Mouse (Mus musculus) mesoderm, embryonic 11.5 days (tissue): Measurements from ENCODE around the gene Psme2.

ENCODE experiments used
- DNase-seq: peaks from one replicate; pipeline ENCODE4 v3.0.0-alpha.2; 2012; ENCODE audit warnings: low read depth, low spot score

Gene Psme2

DNA sequence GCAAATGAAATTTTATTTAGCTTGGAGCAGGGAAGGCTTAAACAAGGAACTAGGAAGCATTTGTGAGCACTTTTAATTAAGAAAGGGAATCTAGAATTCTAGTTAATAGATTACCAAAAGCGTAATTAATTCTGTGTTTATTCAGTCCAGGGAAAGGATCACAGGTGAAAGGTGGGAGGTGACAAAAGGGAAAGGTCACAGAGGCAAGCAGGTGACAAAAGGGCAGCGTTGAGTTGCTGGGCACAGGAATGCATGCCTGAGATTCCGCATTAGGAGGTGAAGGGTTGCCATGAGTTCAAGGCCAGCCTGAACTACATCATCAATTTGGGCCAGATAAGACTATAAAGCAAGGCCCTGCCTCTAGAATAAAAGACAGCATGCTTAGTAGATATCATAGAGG, 23.4 kb downstream of the Psme2 start:
- DNase-seq: no peak

- DNase-seq: no peak
Observed at GRCm38 (mm10) chr14:55565748-55566147, 25.2 kb downstream of the Psme2 start.

DNA sequence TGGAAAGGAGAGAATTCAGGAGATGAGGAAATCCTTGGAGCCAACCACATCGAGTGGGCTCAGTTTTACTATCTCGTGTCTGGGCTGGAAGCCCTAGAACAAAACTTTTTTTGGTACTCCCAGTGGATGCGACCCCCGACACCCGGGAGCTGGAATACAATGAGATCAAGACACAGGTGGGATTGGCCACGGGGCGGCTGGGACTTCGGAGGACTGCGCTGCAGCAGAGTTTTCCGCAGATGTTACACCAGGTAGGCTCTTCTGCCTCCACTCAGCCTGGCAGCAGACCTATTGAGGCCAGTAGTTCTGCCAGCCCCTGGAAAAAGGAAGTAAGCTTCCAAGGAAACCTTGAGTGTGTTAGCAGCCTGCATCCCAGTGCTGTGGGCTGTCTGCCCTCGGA, 27.7 kb downstream of the Psme2 start:
- DNase-seq: no peak

DNA sequence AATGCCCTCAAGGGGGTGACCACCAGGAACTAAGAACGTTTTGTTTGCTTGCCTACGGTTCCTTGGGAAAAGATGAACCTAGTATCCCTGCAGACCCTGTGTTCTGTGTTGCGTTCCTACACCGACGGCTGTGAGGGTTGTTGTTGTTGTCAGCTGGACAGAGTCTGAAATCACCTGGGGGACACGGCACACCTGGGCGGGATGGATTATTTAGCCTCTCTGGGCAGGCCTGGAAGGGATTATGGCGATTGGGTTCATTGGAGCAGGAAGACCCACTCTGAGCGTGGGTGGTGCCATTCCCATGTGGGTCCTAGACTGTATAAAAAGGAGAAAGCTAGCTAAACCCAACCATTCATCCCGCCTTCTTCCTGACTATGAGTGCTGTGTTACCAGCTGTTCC, 29.1 kb downstream of the Psme2 start:
- DNase-seq: no peak

GRCm38 (mm10) chr14:55560202-55561073, 30.5 kb downstream of the Psme2 start, which contains the start of gene A730061H03Rik:
Gene A730061H03Rik, minus strand, starts transcription at chr14:55560406.
- DNase-seq: peak; percentile 99

DNA sequence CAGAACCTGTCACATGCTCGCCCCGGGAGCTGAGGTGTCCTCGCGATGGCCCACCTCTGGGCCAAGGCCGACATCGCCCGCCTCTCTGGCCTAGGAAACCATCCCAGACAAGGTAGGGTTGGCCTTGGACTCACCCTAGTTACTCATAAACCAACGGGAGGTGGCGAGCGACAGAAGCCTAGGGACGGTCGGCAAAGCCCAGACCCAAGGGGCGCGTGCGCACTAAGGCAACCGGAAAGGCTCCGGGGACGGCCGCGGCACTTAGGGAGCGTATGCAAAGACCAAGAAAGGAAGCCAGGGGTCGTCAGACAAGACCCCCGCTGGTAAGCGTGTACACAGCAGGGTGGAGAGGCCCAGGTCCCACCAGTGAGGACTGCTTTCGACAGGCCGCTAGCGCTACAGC, 31.1 kb downstream of the Psme2 start, which contains the start of gene Dcaf11:
TSS of gene Dcaf11 (plus strand) at position 208 of the 403 bp plus-strand sequence.
- peak; percentile 94 for DNase-seq

GRCm38 (mm10) chr14:55558740-55559448, 32.0 kb downstream of the Psme2 start:
- DNase-seq: no peak

GRCm38 (mm10) chr14:55557587-55557986, 33.3 kb downstream of the Psme2 start:
- DNase-seq: no peak

DNA sequence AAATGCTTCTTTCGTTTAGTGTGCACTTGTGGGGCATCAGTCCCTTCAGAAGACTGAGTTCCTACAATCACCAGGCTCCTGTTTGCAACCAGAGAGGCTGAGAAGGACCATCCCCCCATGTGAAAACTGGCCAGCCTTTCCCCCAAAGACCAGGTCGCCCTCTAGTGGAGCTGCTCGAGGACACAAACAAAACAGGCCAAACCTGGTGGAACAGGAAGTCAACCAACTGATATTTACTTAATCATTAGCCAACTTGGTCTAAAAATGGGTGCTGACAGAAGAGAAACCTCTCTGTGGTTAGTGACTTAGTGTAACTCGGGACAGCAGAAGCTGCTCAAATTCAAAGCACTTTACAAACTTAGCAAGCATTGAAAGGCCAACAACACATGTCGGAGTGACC, 33.9 kb downstream of the Psme2 start:
- DNase-seq: peak; percentile 75

DNA sequence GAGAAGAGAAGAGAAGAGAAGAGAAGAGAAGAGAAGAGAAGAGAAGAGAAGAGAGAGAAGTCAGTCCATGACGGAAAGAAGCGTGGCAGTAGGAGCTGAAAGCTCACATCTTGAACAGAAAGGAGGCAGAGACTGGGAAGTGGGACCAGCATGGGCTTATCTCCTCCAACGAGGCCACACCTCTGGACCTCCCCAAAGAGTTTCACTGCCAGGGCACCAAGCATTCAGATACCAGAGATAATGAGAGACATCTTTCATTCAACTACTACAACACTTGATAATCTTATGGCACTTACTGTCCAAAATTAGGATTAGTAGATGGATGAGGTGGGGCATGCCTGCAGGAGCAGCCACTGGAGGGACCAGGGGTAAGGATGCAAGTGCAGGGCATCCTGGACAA, 35.1 kb downstream of the Psme2 start:
- DNase-seq: no peak

DNA sequence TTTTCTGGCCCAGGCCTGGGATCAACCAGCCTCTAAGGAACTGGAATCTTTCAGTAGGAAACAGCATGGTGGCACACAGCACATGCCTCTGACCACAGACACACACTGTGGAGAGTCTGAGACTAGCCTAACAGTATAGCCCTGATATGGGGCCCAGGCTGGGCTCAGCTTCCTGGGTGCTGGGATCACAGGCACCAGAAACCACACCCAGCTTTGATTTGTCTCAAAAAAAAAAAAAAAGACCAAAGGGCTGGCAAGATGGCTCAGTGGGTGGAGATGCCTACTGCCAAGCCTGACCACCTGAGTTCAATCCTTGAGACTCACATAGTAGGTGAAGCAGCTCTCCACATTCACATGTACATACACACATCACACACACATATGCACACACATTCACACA, 36.3 kb downstream of the Psme2 start:
- no peak for DNase-seq

DNA sequence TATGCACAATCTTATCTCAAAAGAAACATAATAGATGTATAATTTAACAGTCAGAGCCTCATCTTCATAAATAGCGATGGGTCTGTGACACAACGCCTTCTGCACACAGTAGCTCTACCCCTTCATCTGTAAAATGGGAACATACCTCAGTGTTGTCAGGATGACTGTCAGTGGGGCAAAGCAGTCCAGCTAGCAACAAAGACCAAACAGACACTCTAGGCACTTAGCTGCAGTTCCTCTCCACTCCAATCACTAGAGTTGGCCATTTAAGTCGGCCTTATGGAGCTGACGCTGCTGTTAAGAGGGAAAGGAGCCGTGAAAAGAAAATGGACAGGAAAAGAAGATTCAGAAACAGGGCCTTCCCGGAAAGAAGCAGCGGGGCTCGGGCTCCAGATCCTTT, 39.1 kb downstream of the Psme2 start:
- DNase-seq: no peak

DNA sequence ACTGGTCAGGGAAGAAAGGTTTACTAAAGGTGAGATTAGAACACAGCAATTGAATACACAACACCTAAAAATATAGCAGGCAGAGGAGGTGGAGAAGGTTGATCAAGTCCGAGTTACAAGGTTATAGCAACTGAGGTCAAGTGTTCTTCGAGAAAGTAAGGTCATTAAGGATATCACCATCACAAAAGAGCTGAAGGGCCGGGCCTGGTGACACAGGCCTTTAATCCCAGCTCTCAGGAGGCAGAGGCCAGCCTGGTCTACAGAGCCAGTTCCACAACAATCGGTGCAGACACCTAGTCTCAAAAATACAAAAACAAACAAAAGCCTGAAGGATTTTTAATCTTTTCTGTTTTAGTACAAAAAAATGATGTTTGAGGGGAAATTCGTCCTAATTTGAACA, 39.6 kb downstream of the Psme2 start:
- DNase-seq: no peak

GRCm38 (mm10) chr14:55550191-55550590, 40.7 kb downstream of the Psme2 start:
- no peak for DNase-seq

- DNase-seq: no peak
Observed at GRCm38 (mm10) chr14:55544334-55544733, 46.6 kb downstream of the Psme2 start.

- DNase-seq: no peak
Observed at GRCm38 (mm10) chr14:55542268-55542667, 48.6 kb downstream of the Psme2 start.

GRCm38 (mm10) chr14:55540787-55541321, 50.1 kb downstream of the Psme2 start:
- peak; percentile 77 for DNase-seq

DNA sequence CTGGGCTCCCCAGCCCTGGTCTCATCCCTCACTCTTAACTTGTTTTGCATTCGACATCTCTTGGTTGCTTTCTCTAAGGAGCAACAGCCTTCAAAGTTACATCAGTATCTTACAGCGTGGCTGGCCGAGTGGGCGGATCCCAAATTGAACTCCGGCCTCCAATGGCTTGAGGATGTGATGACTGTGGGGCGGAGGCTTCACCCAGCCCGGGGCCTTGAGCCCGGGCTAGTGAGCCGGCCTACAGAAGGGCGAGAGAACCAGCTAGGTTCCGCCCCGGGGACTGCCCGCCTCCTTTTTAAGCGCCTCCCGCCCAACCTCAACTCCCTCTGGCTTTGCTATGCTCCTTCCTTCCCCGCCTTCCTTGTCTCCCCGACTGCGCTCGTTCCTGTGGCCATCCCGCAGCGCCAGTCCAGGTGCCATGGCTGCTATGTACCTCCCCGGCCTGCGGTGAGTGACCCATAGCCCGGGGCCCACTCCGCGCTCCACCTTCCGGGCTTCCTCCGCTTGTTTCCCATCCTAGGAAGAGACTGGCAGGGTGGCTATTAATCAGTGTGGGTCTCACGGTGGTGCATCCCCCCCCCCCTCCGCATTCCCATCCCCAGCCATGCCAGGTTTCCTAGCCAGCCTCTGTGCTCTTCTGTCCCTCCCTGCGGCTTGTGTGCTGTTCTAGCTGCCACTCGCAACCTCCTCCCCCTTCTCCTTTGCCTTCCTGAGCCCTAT, 50.7 kb downstream of the Psme2 start, which contains the start of gene Pck2:
TSS of gene Pck2 (plus strand) at position 200 of the 720 bp plus-strand sequence.
- peak; percentile 84 for DNase-seq
